Mouse (Mus musculus) G1E (cell line): ENCODE measurements around the gene Atp8b4. TPM values are rescaled to one million over a fixed set of nuclear protein-coding genes. Genes with fewer than 3 reads are reported as not detected.
A peak's percentile ranks its signal among the peaks of the same experiment; 100 is the strongest.

ENCODE experiments used
- ATAC-seq: 2 replicates; pipeline ENCODE4 v1.8.0; 2016; ENCODE audit warnings: mild to moderate bottlenecking; ENCODE audit not compliant: insufficient number of reproducible peaks, poor library complexity, low FRiP score, severe bottlenecking; ENCODE audit errors: extremely low read depth
- DNase-seq: peaks from one replicate; pipeline ENCODE4 v3.0.0; 2012; ENCODE audit warnings: low spot score
- H3K27me3 ChIP-seq: 2 replicates; pipeline ENCODE4 v1.6.1; 2012; ENCODE audit warnings: mild to moderate bottlenecking, low read length, inconsistent platforms; ENCODE audit not compliant: insufficient read depth
- H3K36me3 ChIP-seq: replicated peaks from 2 replicates; pipeline ENCODE3; 2012; ENCODE audit warnings: mild to moderate bottlenecking, inconsistent platforms
- H3K4me1 ChIP-seq: 2 replicates; pipeline ENCODE4 v1.6.1; 2012; ENCODE audit warnings: low read depth, low read length, inconsistent platforms, mixed read lengths; ENCODE audit not compliant: insufficient read depth
- H3K4me3 ChIP-seq: 2 replicates; pipeline ENCODE4 v1.5.1; 2012; ENCODE audit warnings: low read depth, mild to moderate bottlenecking, inconsistent platforms, low read length, moderate library complexity, mixed read lengths
- H3K9me3 ChIP-seq: replicated peaks from 2 replicates; pipeline ENCODE4 v1.6.1; 2012; ENCODE audit warnings: inconsistent platforms
- CTCF ChIP-seq: IDR thresholded peaks from 2 replicates; pipeline ENCODE4 v1.5.1; 2012; ENCODE audit warnings: low read depth, low read length, inconsistent platforms, mixed read lengths
- GATA1 ChIP-seq: IDR thresholded peaks from 2 replicates; pipeline ENCODE4 v1.6.1; 2012; ENCODE audit warnings: borderline replicate concordance, low read length, inconsistent platforms, mixed read lengths
- GATA2 ChIP-seq: IDR thresholded peaks from 2 replicates; pipeline ENCODE4 v1.6.1; 2012; ENCODE audit warnings: low read depth, low read length, inconsistent platforms, borderline replicate concordance
- POLR2AphosphoS5 ChIP-seq: IDR thresholded peaks from 2 replicates; pipeline ENCODE4 v1.6.1; 2012; ENCODE audit warnings: low read depth, low read length, inconsistent platforms; ENCODE audit not compliant: insufficient replicate concordance
- TAL1 ChIP-seq: conservative IDR thresholded peaks from 2 replicates; pipeline ENCODE4 v1.6.1; 2012; ENCODE audit warnings: low read depth, low read length, inconsistent platforms, mixed read lengths
- polyA plus RNA-seq: library from polyadenylated mRNA; stranded (reverse); fragments of >175 nt; gene quantifications from 2 replicates; pipeline ENCODE4 v1.2.3, GENCODE M21; 2012
- total RNA-seq, 2 experiments: library from RNA; stranded (forward) in 1 of 2; stranded (reverse) in 1 of 2; fragments of 200-1000 nt in 1 of 2; fragments of >200 nt in 1 of 2; fragmentation: Nextera tagmentation in 1 of 2; gene quantifications; 2 replicates each; pipeline ENCODE4 v1.2.3; 2014 to 2017

The Atp8b4 gene
- total and polyA plus RNA-seq, 3 experiments: under 0.01 to 0.02 TPM; not detected in 1

GRCm38 (mm10) chr2:126363745-126364725, 136.4 kb downstream of the Atp8b4 start:
- no peak for DNase-seq

GRCm38 (mm10) chr2:126363050-126363744, 137.3 kb downstream of the Atp8b4 start:
- Histone ChIP-seq H3K9me3 (no peaks in the 10 kb centered on the region), H3K4me3 (no peak overlapping the region), H3K36me3 (no peaks in the 10 kb centered on the region), H3K27me3 (no peaks in the 10 kb centered on the region), H3K4me1 (no peaks in the 10 kb centered on the region)
- TF ChIP-seq TAL1 (no peak), CTCF (peak; percentile 74), GATA2 (no peak)
- DNase-seq (peak; percentile 21), ATAC-seq (no peak)

More at GRCm38 (mm10) chr2:126363745-126364725, 136.4 kb downstream of the Atp8b4 start:
- no peaks in the 10 kb centered on the region for H3K27me3 ChIP-seq
- no peaks in the 10 kb centered on the region for H3K36me3 ChIP-seq
- no peak overlapping the region for H3K4me3 ChIP-seq
- ATAC-seq: no peak
- no peaks in the 10 kb centered on the region for H3K9me3 ChIP-seq
- TF ChIP-seq POLR2AphosphoS5: no peak
- TF ChIP-seq TAL1: no peak
- TF ChIP-seq CTCF: no peak
- no peak for TF ChIP-seq GATA2
- TF ChIP-seq GATA1: no peak
- no peaks in the 10 kb centered on the region for H3K4me1 ChIP-seq

- no peak for TF ChIP-seq GATA1
- TF ChIP-seq POLR2AphosphoS5: no peak
- no peak for TF ChIP-seq GATA2
- TF ChIP-seq CTCF: no peak
- TF ChIP-seq TAL1: no peak
- H3K36me3 ChIP-seq: no peaks in the 10 kb centered on the region
- ATAC-seq (no peak), DNase-seq (no peak)
- no peaks in the 10 kb centered on the region for H3K9me3 ChIP-seq
- H3K4me3 ChIP-seq: no peak overlapping the region
- H3K27me3 ChIP-seq: no peaks in the 10 kb centered on the region
- no peaks in the 10 kb centered on the region for H3K4me1 ChIP-seq
Measured at GRCm38 (mm10) chr2:126361131-126361810, 139.2 kb downstream of the Atp8b4 start.

GRCm38 (mm10) chr2:126360688-126361087, 139.8 kb downstream of the Atp8b4 start:
- Histone ChIP-seq H3K4me1 (no peaks in the 10 kb centered on the region), H3K9me3 (no peaks in the 10 kb centered on the region), H3K27me3 (no peaks in the 10 kb centered on the region), H3K4me3 (no peak overlapping the region), H3K36me3 (no peaks in the 10 kb centered on the region)
- ATAC-seq (no peak), DNase-seq (no peak)
- TF ChIP-seq CTCF: no peak
- no peak for TF ChIP-seq TAL1
- no peak for TF ChIP-seq GATA2

- H3K27me3 ChIP-seq: no peaks in the 10 kb centered on the region
- DNase-seq (no peak), ATAC-seq (no peak)
- H3K36me3 ChIP-seq: no peaks in the 10 kb centered on the region
- H3K4me1 ChIP-seq: no peaks in the 10 kb centered on the region
- no peak for TF ChIP-seq TAL1
- TF ChIP-seq CTCF: no peak
- TF ChIP-seq POLR2AphosphoS5: no peak
- no peak for TF ChIP-seq GATA2
- TF ChIP-seq GATA1: no peak
- no peak overlapping the region for H3K4me3 ChIP-seq
- H3K9me3 ChIP-seq: no peaks in the 10 kb centered on the region
Measured at GRCm38 (mm10) chr2:126359965-126360364, 140.5 kb downstream of the Atp8b4 start.

GRCm38 (mm10) chr2:126359278-126359677, 141.2 kb downstream of the Atp8b4 start:
- no peaks in the 10 kb centered on the region for H3K9me3 ChIP-seq
- no peak overlapping the region for H3K4me3 ChIP-seq
- ATAC-seq (no peak), DNase-seq (no peak)
- H3K4me1 ChIP-seq: no peaks in the 10 kb centered on the region
- no peak for TF ChIP-seq CTCF
- no peak for TF ChIP-seq GATA1
- no peak for TF ChIP-seq POLR2AphosphoS5
- no peak for TF ChIP-seq GATA2
- no peak for TF ChIP-seq TAL1
- H3K27me3 ChIP-seq: no peaks in the 10 kb centered on the region
- no peaks in the 10 kb centered on the region for H3K36me3 ChIP-seq
